Mouse (Mus musculus): Measurements from ENCODE around the gene Wdr45b.
"Not testable (repeated sequence)": the region's sequence is repeated elsewhere in the genome, so short reads cannot be mapped to it uniquely, and the experiment has no call there.

Wdr45b gene

GRCm38 (mm10) chr11:121326681-121327080, 27.6 kb downstream of the Wdr45b start:
- DNase-seq, result no peak

- DNase-seq, result no peak
Measured at GRCm38 (mm10) chr11:121326034-121326433, 28.2 kb downstream of the Wdr45b start.

DNA sequence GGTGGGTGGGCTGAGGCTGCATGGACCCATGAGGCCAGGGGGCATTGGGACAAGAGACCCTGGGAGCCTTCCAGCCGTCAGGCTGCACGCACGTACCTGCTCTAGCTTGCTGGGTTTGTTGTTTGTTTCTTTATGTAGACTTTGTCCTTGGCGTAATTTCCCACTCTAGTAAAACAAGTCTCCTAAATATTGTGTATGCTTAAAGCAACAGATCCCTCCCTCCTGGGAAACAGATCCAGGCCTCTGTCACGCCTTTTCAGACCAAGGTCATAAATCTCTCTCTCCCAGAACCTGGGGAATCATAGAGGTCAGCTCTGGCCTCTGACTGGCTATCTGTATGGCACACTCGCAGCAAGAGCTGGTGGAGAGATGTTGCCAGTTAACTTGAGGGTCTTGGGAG, 46.5 kb downstream of the Wdr45b start:
- DNase-seq, result not testable (repeated sequence)

- DNase-seq, result peak; percentile 24
Measured at GRCm38 (mm10) chr11:121306608-121307007, 47.6 kb downstream of the Wdr45b start.

- DNase-seq, result peak; percentile 21
Measured at GRCm38 (mm10) chr11:121305371-121305770, 48.9 kb downstream of the Wdr45b start.

DNA sequence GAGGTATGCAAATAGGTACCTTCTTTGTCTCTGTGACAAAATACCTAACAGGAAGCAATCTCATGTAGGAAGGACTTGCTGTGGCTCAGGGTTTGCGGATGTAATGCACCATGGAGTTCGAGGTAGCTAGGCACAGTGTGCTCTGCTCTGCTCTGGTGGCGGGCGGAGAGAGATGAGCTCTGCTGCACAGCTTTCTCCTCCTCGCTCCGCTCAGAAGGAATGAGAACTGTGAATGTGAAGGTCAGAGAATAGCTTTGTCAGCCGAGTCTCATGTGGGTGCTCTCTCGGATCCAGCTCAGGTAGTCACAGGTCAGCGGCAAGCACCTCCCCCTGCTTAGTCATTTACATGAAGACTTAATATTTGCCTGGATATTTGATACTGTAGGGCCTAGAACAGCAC, 54.0 kb downstream of the Wdr45b start:
- DNase-seq, result no peak

DNA sequence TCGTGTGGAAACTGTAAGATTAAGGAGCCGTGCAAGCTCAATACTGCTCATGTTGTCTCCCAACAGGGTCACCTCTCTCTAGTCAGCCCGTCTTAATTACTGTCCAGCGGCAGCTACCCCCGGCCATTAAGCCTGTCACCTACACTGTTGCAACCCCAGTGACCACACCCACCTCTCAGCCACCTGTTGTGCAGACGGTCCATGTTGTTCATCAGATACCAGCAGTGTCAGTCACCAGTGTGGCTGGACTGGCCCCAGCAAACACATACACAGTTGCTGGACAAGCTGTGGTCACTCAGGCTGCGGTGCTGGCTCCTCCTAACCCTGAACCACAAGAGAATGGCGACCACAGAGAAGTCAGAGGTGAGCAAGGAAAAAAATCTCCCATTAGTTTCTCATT, 55.8 kb downstream of the Wdr45b start:
- no peak for DNase-seq

DNA sequence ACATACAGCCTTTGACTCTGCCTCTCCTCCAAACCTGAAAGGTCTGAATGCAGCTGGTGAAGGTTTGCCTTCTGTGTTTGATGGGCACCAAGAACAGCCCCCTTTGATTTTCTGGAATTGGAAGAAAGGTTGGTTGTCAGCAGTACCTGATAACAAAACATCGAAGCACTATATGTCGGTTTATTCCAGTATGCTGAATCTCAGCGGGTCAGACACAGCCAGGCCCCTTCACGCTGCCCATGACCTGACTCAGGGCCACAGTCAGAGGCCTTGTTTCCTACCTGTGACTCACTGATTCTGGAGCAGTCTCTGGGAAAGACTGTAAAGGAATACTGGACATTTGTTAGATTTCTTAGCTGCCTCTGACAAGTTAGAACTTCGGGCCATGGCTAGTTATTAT, 59.5 kb downstream of the Wdr45b start:
- DNase-seq, result no peak

- DNase-seq, result no peak
Measured at GRCm38 (mm10) chr11:121289859-121290258, 64.4 kb downstream of the Wdr45b start.

GRCm38 (mm10) chr11:121282911-121283310, 71.3 kb downstream of the Wdr45b start:
- DNase-seq, result no peak

DNA sequence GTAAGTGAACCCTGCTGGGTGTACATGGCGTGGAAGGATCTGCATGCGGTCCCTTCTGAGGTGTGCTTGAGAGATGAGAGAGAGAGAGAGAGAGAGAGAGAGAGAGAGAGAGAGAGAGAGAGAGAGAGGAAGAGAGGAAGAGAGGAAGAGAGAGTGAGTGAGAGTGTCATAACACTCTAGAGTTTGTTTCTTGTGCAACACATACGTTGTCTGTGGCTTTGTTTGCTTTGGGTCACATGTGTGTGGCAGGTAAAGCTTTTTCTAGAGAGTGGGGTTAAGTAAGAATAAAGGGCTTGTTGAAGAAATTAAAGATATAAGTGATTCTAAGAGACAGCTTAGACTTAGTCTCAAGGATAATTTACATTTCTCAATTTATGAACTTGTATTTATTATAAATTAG, 76.2 kb downstream of the Wdr45b start:
- DNase-seq, result no peak

DNA sequence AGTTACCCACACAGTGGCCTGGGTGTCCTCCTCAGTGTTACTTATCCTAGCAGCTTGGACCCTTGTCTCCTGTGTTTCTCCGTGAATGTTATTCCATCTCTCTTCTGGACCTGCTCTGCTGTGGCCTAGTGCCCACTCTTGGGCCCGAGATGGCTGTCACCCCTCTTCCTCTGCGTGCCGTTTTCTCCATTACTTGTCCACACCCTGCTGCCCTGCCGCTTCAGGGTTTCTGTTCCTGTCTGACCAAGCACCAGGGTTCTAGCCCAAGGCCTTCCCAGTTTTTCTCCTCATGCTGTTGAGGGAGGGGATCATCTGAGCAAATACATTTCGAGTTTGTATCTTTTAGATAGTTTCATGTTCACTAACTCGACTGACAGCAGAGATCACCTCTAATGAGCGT, 76.7 kb downstream of the Wdr45b start:
- DNase-seq, result no peak

Measured in right cerebral cortex, postnatal 14 days (tissue).